Mouse (Mus musculus): ENCODE data around the gene Car8. TPM values are rescaled to one million over a fixed set of nuclear protein-coding genes. Genes with fewer than 3 reads are reported as not detected.

Car8 gene
- total RNA-seq, 2 experiments from 2014 or later, result 10.2 to 10.4 TPM

Small RNA genes within 50 kb of the gene (microRNA-seq; reads per million reads assigned to microRNA genes)
- 0 reads per million in 2 experiments for gene Gm25355

Measured in heart, postnatal 14 days (tissue).